Mouse (Mus musculus) thymus, postnatal 25 days (tissue): ENCODE measurements at regions not wholly inside any gene's neighbourhood (a gene's known extent, or its start where the extent isn't known, plus 50 kb on each side); places are given as distances from the start of the nearest gene placed in this dataset.

Experiments used
- DNase-seq: peaks from one replicate; pipeline ENCODE4 v3.0.0; 2022

GRCm38 (mm10) chr16:9267204-9267603, 437.3 kb downstream of the 1810013L24Rik start:
- DNase-seq = no peak

DNA sequence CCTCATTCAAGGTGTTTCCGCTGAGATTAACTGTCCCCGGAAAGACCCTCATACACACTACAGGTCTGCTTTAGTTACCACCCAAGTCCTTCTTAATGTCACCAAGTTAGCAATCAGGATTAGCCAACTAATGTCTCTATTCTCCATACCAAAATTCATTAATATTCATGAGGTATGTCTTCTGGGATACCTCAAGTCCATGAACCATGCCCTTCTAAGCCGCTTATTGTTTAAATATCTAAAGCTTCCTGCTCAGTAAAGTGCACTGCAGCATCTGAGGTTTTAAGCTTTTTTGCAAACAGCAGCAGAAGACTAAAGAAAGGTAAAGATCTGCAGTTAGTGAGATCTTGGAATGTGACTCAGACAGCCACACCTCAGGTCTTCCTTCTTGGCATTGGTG, 440.2 kb downstream of the 1810013L24Rik start:
- no peak for DNase-seq

- no peak for DNase-seq
Observed at GRCm38 (mm10) chr16:9270671-9271070, 440.8 kb downstream of the 1810013L24Rik start.

DNA sequence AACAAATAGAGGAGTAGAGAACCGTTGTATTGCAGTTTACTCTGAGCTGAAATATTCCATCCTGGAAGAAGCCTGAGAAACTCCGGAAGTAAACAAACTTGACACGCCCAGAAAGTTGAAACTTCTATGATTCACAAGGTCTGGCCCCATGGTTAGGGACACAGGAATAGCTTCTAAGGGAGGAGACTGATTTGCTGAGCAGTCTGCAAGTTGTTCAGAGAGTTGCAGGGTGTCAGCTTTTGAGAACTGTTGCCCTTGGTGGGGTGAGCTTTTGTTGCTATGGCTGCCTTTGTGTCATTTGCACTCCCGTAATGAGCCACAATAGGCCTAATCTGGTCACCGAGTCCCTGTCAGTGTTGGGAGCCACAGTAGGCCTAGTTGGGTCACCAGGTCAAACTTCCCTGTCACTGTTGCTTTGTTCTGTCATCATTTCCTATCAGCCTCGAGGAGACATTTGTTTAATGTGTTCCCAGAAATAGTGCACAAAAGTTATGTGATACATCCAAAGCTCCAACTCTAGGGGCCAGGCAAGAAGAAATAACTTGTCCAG, 443.9 kb downstream of the 1810013L24Rik start:
- no peak for DNase-seq

DNA sequence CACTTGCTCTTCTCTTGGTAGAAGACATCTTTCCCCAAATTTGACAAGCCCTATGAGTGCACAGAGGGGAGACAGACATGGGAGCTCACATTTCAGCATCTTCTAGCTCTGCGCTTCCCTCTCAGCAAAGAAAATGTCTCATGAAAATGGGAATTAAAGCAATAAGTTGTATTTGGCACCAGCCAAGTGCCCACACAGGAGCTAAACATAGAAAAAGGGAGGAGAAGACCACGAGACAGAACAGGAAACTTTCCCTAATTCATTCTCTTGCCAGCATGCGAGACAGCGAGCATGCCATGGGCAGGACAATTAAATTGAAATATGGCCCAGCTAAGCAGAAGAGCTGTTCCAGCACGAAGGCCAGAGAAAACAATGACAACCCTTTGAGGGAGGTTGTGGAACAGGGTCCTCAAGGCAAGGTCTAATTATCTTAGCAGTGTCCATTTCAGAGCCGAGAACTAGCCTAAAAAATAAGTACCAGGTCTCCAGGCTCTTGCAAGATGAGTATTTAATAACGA, 444.7 kb downstream of the 1810013L24Rik start:
- no peak for DNase-seq

DNA sequence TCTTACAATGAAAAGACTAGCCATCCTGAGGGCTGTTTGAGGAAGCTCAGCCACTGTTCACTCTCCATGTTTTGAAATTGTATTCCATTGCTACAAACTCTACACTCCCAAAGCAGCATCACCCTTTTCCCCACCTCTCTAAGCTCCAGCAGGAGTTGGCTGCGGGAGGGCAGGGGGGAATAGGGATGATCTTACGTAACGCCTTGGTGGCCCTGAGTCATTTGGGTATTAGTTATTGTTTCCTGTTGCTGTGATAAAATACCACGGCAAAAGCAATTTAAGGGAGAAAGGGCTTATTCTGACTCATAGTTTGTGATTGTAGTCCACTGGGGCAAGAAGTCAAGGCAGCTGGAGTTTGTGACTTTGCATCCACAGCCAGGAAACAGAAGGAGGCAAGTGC, 445.5 kb downstream of the 1810013L24Rik start:
- DNase-seq = no peak

DNA sequence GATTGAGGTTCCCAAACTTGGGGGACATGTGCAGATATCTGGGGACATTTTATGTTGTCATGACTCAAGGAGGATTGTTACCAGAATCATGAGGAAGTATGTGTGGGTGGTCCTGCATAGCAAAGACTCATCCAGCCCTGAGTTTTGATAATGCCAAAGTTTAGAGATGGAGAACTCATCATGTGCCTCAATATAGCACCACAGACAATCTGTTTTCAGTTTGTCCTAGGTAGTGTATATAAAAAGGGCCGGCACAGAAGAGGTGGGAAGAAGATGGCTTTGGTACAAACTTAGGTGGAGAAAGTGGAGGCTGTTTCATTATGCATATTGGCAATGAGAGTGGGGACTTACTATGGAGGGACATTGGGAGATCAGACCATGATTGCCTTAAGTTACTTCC, 447.2 kb downstream of the 1810013L24Rik start:
- DNase-seq = no peak

DNA sequence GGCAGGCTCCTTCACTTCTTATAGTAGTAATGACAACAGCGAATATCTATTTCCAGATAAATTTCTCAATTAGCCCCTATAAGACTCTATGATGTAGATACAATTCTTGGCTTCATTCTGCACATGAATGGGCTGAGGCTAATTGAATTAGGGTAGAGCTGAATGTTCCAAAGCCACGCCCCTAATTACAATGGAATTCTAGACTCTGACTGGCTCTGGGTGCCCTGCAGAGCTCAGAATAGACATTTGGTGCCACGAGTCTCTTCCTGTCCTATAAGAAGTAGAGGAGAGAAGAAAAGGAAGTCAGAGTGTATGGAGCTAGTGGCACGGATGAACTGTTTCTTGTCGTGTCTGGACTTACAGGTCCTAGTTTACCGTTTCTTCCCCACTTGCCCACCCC, 449.8 kb downstream of the 1810013L24Rik start:
- no peak for DNase-seq

GRCm38 (mm10) chr16:9280431-9280830, 450.5 kb downstream of the 1810013L24Rik start:
- no peak for DNase-seq

- DNase-seq = no peak
Observed at GRCm38 (mm10) chr16:9280931-9281330, 451.0 kb downstream of the 1810013L24Rik start.

GRCm38 (mm10) chr16:9284423-9284822, 454.5 kb downstream of the 1810013L24Rik start:
- no peak for DNase-seq

DNA sequence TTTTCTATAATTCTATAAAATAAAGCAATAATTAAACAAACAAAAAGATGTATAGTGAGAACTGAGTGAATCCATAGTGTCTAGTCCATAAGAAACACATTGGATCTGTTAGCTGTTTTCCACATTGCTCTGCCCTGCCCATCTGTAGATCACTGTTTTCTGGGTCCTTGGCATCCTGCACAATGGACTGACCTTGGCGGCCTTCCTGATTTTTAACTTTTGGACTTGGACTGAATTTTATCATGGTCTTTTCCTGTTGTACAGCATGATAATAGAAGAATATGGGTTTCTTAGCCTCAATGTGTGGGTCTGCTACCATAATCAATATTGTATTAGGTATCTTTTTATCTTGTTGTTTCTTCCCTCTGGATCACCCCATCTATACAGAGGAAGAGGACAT, 456.0 kb downstream of the 1810013L24Rik start:
- DNase-seq = no peak

- no peak for DNase-seq
Observed at GRCm38 (mm10) chr16:9287557-9287956, 457.7 kb downstream of the 1810013L24Rik start.

DNA sequence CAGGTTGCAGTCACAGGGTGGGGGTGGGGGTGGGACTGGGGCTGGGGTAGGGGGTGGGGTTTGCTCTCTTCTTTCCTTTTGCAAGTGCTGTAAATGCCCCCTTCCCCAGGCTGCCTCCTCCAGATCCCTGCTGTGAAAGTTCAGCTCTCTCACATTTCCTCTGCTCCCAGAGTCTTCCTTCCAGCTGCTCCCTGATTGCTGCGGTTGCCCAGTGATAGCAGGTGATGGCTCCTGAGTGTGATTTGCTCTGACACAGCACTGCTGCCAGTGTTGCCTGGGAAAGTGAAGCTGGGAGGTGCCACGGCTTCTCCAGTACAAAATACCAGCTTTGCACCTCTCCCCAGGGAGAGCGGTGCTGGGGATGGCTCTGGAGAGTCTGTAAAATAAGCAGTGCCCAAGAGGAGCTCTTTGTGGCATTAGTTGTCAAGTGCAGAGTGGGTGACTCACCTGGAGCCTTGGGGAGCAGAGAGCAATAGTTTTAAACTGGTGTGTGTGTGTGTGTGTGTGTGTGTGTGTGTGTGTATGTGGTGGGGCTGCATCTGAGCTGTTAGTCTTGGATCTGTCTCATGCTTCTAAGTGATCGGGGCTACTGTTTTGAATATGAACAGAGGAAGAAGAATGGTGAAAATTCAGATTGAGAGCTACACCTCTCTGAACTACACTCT, 461.6 kb downstream of the 1810013L24Rik start:
- DNase-seq = no peak

DNA sequence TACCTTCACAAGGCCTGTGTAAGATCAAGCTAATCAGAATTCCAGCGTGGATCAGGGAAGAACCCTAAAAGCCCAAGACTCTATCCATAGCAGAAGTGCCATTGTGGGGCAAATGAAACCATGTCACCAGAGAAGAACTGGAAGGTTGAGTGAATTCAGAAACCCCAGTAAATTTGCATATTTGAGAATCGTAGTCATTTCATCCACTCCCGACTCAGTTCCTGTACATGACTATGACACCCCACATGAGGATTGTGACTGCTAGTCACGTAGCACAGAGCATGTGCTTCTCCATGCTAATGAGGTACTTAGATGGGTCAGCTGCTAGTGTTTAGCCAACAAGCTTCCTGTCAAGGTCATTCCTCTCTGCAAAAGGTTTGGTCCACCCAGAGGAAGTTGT, 473.2 kb downstream of the 1810013L24Rik start:
- no peak for DNase-seq

DNA sequence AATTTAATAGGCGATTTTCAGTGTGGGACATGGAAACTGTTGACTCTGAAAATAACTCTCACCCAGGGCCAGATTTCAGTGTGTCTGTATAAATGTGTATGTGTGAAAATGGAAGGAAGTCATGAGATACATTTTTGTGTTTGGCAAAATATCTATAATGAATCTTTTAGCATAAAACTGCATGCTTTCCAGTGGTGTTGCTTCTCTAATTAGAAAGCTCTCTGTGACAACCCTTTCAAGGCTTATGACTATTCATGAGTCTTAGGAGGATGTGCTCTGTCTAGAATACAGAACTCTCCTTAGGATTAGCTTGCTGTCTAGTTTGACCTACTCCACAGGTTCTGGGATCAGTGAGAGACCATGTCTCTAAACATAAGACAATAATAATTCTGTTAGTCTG, 474.2 kb downstream of the 1810013L24Rik start:
- no peak for DNase-seq

GRCm38 (mm10) chr16:9310744-9311143, 480.8 kb downstream of the 1810013L24Rik start:
- no peak for DNase-seq

DNA sequence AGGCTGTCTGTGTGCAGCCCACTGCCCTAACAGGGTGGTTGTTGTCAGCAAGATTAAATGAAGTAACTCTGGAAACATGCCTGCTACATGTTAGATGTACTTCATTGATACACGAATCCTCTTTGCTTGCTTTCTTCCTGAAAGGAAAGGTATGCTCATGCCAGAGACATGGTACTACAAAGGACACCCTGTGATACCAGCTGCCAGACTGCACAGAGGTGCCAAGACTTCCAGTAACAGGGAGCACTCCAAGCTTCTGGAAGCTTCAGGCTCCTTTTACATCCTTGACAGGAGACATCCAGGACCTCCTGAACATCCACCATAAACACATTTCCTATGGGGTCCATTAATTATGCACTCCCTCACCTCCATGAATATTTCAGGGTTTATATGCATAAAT, 505.7 kb downstream of the 1810013L24Rik start:
- DNase-seq = no peak

DNA sequence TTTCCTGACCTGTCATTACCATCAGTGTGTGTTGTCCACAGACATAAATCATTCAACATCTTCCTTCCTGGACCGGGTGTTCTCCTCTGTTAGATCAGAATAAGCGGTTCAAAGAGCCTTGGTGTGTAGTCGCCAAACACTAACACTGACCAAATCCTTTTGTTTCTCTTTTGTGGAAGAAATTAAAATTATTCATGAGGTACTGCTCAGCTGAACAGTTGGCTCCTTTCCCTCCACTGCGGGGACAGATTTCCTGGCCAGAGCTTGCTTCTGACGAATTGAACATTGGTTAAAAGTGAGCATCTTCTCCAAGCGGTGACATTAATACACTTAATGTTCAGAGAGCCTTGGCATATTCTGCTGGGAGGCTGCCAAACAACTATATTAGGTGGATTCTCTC, 506.2 kb downstream of the 1810013L24Rik start:
- DNase-seq = no peak

- DNase-seq = no peak
Observed at GRCm38 (mm10) chr16:9339456-9339855, 509.6 kb downstream of the 1810013L24Rik start.

DNA sequence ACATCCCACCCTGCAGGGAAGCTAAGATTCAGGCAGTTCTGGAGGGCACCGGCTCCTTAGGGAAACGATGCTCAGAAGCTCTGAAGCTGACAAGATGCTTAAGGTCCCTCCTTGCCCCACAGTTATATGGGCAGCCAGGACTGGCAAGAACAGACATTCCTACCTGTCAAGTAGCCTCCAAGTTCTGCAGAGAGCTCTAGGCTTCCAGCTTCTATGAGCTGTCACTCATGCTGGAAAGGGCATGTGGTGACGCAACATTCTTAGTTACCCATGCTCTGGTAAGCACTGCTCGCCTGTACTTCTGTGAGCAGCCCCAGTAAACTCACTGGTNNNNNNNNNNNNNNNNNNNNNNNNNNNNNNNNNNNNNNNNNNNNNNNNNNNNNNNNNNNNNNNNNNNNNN, 511.3 kb downstream of the 1810013L24Rik start:
- DNase-seq = no peak

GRCm38 (mm10) chr16:9353811-9354210, 523.9 kb downstream of the 1810013L24Rik start:
- no peak for DNase-seq

DNA sequence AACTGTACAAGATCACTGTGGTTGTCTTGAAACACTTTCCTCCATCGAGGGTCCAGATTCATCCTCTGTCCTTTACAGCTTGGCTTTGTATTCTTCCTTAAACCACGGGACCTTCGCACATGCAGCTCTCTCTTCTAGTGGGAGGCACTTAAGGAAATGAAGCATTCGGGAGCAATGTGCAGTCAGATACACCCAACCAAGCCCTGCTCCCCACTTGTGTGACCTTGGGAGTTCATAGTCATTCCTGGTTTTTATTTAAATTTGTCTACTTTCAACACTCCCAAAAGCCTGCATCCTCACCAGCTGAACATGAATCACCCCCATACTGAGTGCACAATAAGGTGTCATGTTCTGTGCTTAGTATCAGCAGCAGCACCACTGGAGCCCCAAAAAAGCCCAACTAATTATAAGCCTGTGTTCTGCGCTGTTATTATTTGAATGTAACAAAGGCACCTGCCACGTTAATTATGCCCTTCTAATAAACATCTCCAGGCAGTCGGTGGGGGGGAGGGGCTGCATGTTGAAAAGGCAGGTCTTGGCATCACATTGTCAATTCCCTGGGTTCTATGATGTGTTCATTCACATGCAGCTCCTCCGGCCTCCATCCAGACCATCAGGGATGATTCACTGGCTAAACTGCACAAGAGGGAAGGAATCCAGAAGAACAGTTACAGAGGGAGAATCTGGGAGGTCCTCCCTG, 524.6 kb downstream of the 1810013L24Rik start:
- DNase-seq = no peak

DNA sequence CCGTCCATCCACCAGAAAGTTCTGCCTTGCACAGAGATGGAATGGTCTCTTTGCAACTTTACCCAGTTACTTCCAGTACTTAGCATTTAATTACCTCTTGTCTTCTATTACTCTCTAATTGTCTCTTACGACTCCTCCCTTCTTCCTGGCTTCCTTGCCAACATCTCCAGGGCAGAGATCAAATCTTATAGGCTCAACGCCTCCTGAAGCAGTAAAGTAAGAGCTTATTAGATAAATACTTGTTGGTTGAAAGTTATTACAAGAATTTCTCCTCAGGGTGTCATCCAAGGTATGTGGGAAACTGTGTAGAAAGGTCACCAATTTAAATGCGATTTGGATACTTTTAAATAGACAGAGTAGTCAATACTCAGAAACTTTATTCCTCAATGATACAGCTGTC, 528.8 kb downstream of the 1810013L24Rik start:
- no peak for DNase-seq
